Mouse (Mus musculus) C2C12 (cell line): ENCODE data around the gene Ercc1. TPM values are rescaled to one million over a fixed set of nuclear protein-coding genes. Genes with fewer than 3 reads are reported as not detected.

ENCODE experiments used
- H3K27me3 ChIP-seq: one replicate; pipeline ENCODE4 v1.6.1; 2011; ENCODE audit not compliant: control insufficient read depth, insufficient read depth, insufficient read length
- H3K36me3 ChIP-seq: one replicate; pipeline ENCODE4 v1.6.1; 2011; ENCODE audit not compliant: control insufficient read depth, insufficient read depth
- H3K4me3 ChIP-seq: one replicate; pipeline ENCODE4 v1.5.1; 2011; ENCODE audit warnings: mild to moderate bottlenecking, control low read depth; ENCODE audit not compliant: poor library complexity, insufficient read depth, severe bottlenecking
- H3K79me2 ChIP-seq: one replicate; pipeline ENCODE4 v1.6.1; 2011; ENCODE audit not compliant: control insufficient read depth, insufficient read depth
- H3K79me3 ChIP-seq: one replicate; pipeline ENCODE4 v1.6.1; 2011; ENCODE audit warnings: low read depth, control low read depth
- H3ac ChIP-seq: one replicate; pipeline ENCODE3; 2011; ENCODE audit warnings: low read depth; ENCODE audit not compliant: control insufficient read depth, insufficient read length
- CEBPB ChIP-seq: IDR thresholded peaks from one replicate; pipeline ENCODE4 v1.6.1; 2011; ENCODE audit warnings: low read depth, mild to moderate bottlenecking, control low read depth, moderate library complexity
- CTCF ChIP-seq: IDR thresholded peaks from one replicate; pipeline ENCODE4 v1.5.1; 2011; ENCODE audit not compliant: control insufficient read depth, insufficient read depth, insufficient read length
- FOSL1 ChIP-seq: IDR thresholded peaks from one replicate; pipeline ENCODE4 v1.8.0; 2011; ENCODE audit warnings: mild to moderate bottlenecking, low read length; ENCODE audit not compliant: poor library complexity, insufficient read depth, severe bottlenecking
- MAX ChIP-seq: IDR thresholded peaks from one replicate; pipeline ENCODE4 v1.6.1; 2011; ENCODE audit warnings: mild to moderate bottlenecking, control low read depth
- MYOD1 ChIP-seq: IDR thresholded peaks from one replicate; pipeline ENCODE4 v1.6.1; 2011; ENCODE audit warnings: low read depth; ENCODE audit not compliant: control insufficient read depth, insufficient read length
- MYOG ChIP-seq: IDR thresholded peaks from one replicate; pipeline ENCODE4 v1.6.1; 2011; ENCODE audit not compliant: control insufficient read depth, insufficient read length; ENCODE audit errors: extremely low read depth
- USF1 ChIP-seq: IDR thresholded peaks from one replicate; pipeline ENCODE4 v1.6.1; 2011; ENCODE audit warnings: low read depth, mild to moderate bottlenecking, control low read depth, moderate library complexity
- polyA plus RNA-seq: library from polyadenylated mRNA; unstranded; fragments of >200 nt; fragmentation: generic; extraction: Trizol; gene quantifications from one replicate; pipeline ENCODE4 v1.2.1, GENCODE M21; 2012; ENCODE audit warnings: missing spikeins

Ercc1 gene
- polyA plus RNA-seq, 1 experiment, result 151 TPM

GRCm38 (mm10) chr7:19300501-19301421 lies 43.8 kb upstream of the Ercc1 start:
- Histone ChIP-seq H3K36me3 (no peaks in the 10 kb centered on the region), H3K4me3 (peak overlapping the region; percentile 16), H3K79me3 (no peaks in the 10 kb centered on the region), H3ac (no peak overlapping the region), H3K79me2 (no peaks in the 10 kb centered on the region), H3K27me3 (no peaks in the 10 kb centered on the region)
- no peak for TF ChIP-seq CEBPB
- TF ChIP-seq CTCF, result peak; percentile 17

GRCm38 (mm10) chr7:19301461-19302263 lies 42.9 kb upstream of the Ercc1 start:
- Histone ChIP-seq H3K4me3 (no peak overlapping the region), H3K79me2 (no peaks in the 10 kb centered on the region), H3ac (no peak overlapping the region), H3K27me3 (no peaks in the 10 kb centered on the region), H3K79me3 (no peaks in the 10 kb centered on the region), H3K36me3 (no peaks in the 10 kb centered on the region)
- TF ChIP-seq FOSL1 (no peak), CTCF (no peak), MYOG (no peak), MYOD1 (no peak), MAX (no peak)

GRCm38 (mm10) chr7:19302264-19303045 lies 42.1 kb upstream of the Ercc1 start:
- Histone ChIP-seq H3K79me3 (no peaks in the 10 kb centered on the region), H3K4me3 (no peak overlapping the region), H3ac (no peak overlapping the region), H3K36me3 (no peaks in the 10 kb centered on the region), H3K27me3 (no peaks in the 10 kb centered on the region), H3K79me2 (no peaks in the 10 kb centered on the region)
- no peak for TF ChIP-seq MAX
- no peak for TF ChIP-seq CEBPB
- no peak for TF ChIP-seq CTCF
- no peak for TF ChIP-seq MYOD1
- no peak for TF ChIP-seq FOSL1

- TF ChIP-seq CEBPB (no peak), CTCF (no peak), MAX (no peak), FOSL1 (no peak), MYOG (no peak), USF1 (no peak), MYOD1 (no peak)
- no peaks in the 10 kb centered on the region for H3K79me2 ChIP-seq
- no peaks in the 10 kb centered on the region for H3K79me3 ChIP-seq
- no peaks in the 10 kb centered on the region for H3K36me3 ChIP-seq
- H3K27me3 ChIP-seq, result no peaks in the 10 kb centered on the region
- no peak overlapping the region for H3K4me3 ChIP-seq
- H3ac ChIP-seq, result no peak overlapping the region
Observed at GRCm38 (mm10) chr7:19303046-19303305, 41.6 kb upstream of the Ercc1 start.

GRCm38 (mm10) chr7:19303770-19304169 lies 40.8 kb upstream of the Ercc1 start:
- H3K79me3 ChIP-seq, result no peaks in the 10 kb centered on the region
- no peaks in the 10 kb centered on the region for H3K36me3 ChIP-seq
- no peaks in the 10 kb centered on the region for H3K27me3 ChIP-seq
- H3K4me3 ChIP-seq, result no peak overlapping the region
- TF ChIP-seq FOSL1, result no peak
- TF ChIP-seq CTCF, result peak; percentile 84
- H3K79me2 ChIP-seq, result no peaks in the 10 kb centered on the region
- H3ac ChIP-seq, result no peak overlapping the region
